Mouse (Mus musculus) stomach, postnatal 0 days (tissue): Measurements from ENCODE around the gene Egfr.

Experiments
- CTCF ChIP-seq: IDR thresholded peaks from 2 replicates; pipeline ENCODE4 v1.5.1; 2016; ENCODE audit warnings: antibody characterized with exemption, low read depth, mild to moderate bottlenecking, moderate library complexity
- EP300 ChIP-seq: optimal IDR thresholded peaks from 2 replicates; pipeline ENCODE3; 2016; ENCODE audit warnings: antibody characterized with exemption

DNA sequence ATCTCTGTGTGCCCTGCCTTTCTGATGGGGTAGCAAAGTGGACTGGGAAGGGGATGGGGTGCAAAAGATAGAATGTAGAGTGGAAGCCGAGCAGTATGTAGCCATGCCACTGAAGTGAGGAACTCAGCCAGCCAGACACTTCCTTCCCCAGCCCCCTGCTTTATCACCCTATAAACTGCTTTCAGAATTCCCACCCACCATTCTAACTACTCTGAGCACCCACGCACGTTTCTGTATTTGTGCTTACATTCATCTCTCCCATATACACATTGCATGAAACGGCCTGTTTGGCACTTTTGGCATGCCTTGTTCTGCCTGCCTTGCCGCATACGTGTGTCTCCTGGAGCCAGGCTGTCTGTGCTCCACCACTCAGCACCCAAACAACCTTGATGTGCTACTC is 109.0 kb downstream of the Egfr start:
- TF ChIP-seq EP300 = no peak
- no peak for TF ChIP-seq CTCF
